Mouse (Mus musculus) monocyte, adult 59 days (primary cell): ENCODE results near the gene Coro1a. TPM values are rescaled to one million over a fixed set of nuclear protein-coding genes. Genes with fewer than 3 reads are reported as not detected.

Experiments
- total RNA-seq, 2 experiments: library from RNA; stranded (reverse); gene quantifications; one replicate each; pipeline ENCODE4 v1.2.4; 2023

The Coro1a gene
- total RNA-seq, result 1,000 to 10,000 TPM; 1,489 to 1,521 TPM

DNA sequence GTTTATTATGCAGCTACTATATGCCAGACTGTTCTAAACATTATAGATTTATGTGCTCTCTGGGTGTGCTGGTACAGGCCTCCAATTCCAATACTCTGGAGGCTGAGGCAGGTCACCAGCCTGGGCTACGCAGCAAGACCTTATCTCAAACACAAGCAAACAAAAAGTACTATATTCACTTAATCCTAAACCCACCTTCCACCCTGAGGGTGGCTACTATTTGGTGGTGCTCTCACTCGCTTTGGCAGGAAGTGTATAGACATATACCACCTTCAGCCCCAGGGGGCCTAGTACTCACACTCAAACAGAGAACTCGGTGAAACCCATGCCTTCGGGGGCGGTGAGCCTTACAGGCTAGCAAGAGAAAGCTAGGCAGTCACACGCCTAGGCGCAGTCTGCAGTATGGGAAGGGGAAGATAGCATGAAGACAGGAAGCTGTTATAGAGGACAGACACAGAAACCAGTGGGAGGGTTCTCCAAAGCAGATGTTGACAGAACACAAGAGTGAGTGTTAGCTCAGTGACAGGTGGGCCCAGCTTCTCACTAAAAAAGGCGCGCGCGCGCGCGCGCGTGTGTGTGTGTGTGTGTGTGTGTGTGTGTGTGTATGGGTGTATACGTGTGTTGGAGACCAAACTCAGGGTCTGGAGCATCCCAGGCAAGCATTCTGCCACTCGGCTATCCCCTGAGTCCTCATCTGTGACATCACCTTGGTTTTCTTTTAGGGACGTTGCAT, at the start of gene Coro1a:
Coro1a (minus strand) TSS at position 346 of the 733 bp plus-strand sequence.

DNA sequence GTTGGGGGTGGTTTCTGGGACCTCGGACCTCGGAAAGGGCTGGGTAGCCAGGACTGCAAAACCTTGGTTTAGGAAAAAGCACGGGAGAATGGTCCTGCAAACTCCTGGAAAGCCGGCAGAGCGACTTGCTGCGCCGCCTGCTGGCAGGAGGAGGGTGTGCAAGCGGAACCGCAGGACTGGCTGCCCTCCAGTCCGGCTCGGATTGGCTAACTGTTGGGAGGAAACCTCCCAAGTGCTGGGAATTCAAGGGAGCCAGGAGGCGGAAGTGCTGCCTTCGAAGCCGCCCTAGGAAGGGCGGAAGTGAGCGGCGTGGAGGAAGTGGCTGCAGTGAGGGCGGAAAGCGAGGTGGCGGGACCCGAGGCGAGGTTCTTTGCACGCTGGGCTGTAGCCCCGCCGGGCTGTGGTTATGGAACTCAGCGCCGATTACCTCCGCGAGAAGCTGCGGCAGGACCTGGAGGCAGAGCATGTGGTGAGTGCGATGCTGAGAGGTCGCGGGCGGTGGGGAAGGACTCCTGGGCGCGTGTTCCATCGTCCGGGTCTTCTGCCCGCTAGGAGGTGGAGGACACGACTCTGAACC, 11.9 kb downstream of the Coro1a start, which contains the start of gene Slx1b:
Slx1b (minus strand) TSS at position 154 of the 577 bp plus-strand sequence.

DNA sequence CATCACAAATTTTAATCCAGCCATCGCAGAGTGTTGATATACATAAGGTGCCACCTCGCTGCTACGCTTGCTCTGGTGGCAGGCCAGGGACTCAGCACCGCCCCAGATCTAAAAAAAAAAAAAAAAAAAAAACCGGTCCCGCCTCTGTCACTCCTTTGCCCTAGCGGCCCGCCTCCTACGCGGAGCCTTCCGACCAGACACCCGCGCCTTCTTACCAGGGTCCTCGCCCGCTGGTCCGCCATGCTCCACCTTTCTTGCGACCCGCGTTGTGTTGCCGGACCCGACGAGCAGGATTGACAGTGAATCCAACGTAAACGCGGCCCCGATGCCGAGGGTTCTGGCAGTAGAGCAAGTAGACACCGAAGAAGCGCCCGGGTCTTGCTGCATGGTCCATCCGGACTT, 12.4 kb downstream of the Coro1a start, which contains the start of gene Bola2:
Bola2 (plus strand) TSS at position 192 of the 402 bp plus-strand sequence.

GRCm38 (mm10) chr7:126676207-126676606, 31.4 kb downstream of the Coro1a start, which contains the start of gene Sult1a1:
Gene Sult1a1 (minus strand): TSS chr7:126676432.

Other genes starting within 250 kb of the Coro1a start
- 1 to 10 TPM; 1.9 to 3.2 TPM for gene Atp2a1, start 244.7 kb downstream of the Coro1a start, total RNA-seq
- gene Sh2b1, start 232.4 kb downstream of the Coro1a start, total RNA-seq, result 10 to 100 TPM; 36.6 to 38.8 TPM
- 10 to 100 TPM; 34.1 to 35.5 TPM for gene Tufm, start 220.4 kb downstream of the Coro1a start, total RNA-seq
- gene Atxn2l, start 204.3 kb downstream of the Coro1a start, total RNA-seq, result 100 to 1,000 TPM; 169 to 183 TPM
- gene Eif3c, start 141.4 kb downstream of the Coro1a start, total RNA-seq, result 100 to 1,000 TPM; 123 to 127 TPM
- 100 to 1,000 TPM; 108 to 125 TPM for gene Apobr, start 122.8 kb downstream of the Coro1a start, total RNA-seq
- gene Cln3, start 122.0 kb downstream of the Coro1a start, total RNA-seq, result 100 to 1,000 TPM; 241 to 250 TPM
- gene Il27, start 112.8 kb downstream of the Coro1a start, total RNA-seq, result 10 to 100 TPM; 10.8 to 13.3 TPM
- 10 to 100 TPM; 83.7 to 95.7 TPM for gene Nupr1, start 76.9 kb downstream of the Coro1a start, total RNA-seq
- 10 to 100 TPM; 31.8 to 41.5 TPM for gene Sgf29, start 58.5 kb downstream of the Coro1a start, total RNA-seq
- gene Sult1a1, start 31.4 kb downstream of the Coro1a start, total RNA-seq, result 1 to 10 TPM; 5.7 to 6.0 TPM
- 100 to 1,000 TPM; 104 to 129 TPM for gene Bola2, start 12.4 kb downstream of the Coro1a start, total RNA-seq
- gene Slx1b, start 12.0 kb downstream of the Coro1a start, total RNA-seq, result 10 to 100 TPM; 12.0 to 12.3 TPM
- 100 to 1,000 TPM; 148 to 156 TPM for gene Mapk3, start 51.8 kb upstream of the Coro1a start, total RNA-seq
- gene Gdpd3, start 58.5 kb upstream of the Coro1a start, total RNA-seq, result 10 to 100 TPM; 22.0 to 22.2 TPM
- gene Ypel3, start 69.2 kb upstream of the Coro1a start, total RNA-seq, result 100 to 1,000 TPM; 256 to 258 TPM
- gene Tbx6, start 73.7 kb upstream of the Coro1a start, total RNA-seq, result 1 to 10 TPM; 6.9 to 8.2 TPM
- 100 to 1,000 TPM; 218 to 242 TPM for gene Ppp4c, start 84.7 kb upstream of the Coro1a start, total RNA-seq
- gene Fam57b, start 89.9 kb upstream of the Coro1a start, total RNA-seq, result not detected
- not detected for gene 4930451I11Rik, start 123.9 kb upstream of the Coro1a start, total RNA-seq
- gene Doc2a, start 139.6 kb upstream of the Coro1a start, total RNA-seq, result not detected
- 10 to 100 TPM in 1 of 2 experiments, 1 to 10 TPM in 1; 5.0 to 14.0 TPM for gene Hirip3, start 154.2 kb upstream of the Coro1a start, total RNA-seq
- gene Ino80e, start 154.6 kb upstream of the Coro1a start, total RNA-seq, result 10 to 100 TPM; 52.2 to 66.3 TPM
- gene Taok2, start 176.9 kb upstream of the Coro1a start, total RNA-seq, result 10 to 100 TPM; 71.6 to 71.9 TPM
- 10 to 100 TPM; 63.5 to 71.0 TPM for gene Tmem219, start 215.1 kb upstream of the Coro1a start, total RNA-seq
- 10 to 100 TPM; 31.5 to 32.7 TPM for gene Kctd13, start 221.1 kb upstream of the Coro1a start, total RNA-seq
- gene Asphd1, start 241.8 kb upstream of the Coro1a start, total RNA-seq, result not detected
- gene Sez6l2, start 242.8 kb upstream of the Coro1a start, total RNA-seq, result 1 to 10 TPM; 2.2 to 4.1 TPM